Mouse (Mus musculus) thymus, postnatal 10 days (tissue): Measurements from ENCODE around the gene Nxpe2.

Experiments used
- DNase-seq, 2 experiments: peaks; one replicate each; pipeline ENCODE4 v3.0.0; 2021; ENCODE audit warnings: low spot score in 2 of 2

The Nxpe2 gene

DNA sequence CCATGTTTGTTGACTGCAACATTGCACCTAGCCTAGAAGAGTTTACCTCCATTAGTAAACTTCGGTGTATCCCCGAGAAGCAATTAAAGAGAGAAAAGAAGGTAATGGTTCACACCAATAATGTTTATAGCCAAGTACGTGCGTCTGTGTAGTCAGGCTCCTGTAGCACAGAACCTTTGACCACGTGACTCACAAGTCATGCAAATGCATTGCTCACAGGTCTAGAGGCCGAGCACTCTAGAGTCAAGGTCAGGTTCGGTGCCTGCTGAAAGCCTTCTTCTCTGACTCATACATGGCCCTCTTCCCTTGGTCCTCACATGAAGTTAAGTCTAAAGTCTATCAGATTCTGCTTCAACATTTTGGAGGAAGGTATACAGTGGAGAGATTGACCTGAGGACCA is 54.3 kb downstream of the Nxpe2 start:
- no peak for DNase-seq

- DNase-seq = no peak
These were observed 58.5 kb downstream of the Nxpe2 start for GRCm38 (mm10) chr9:48294754-48295153.

- no peak for DNase-seq
These were observed 63.0 kb downstream of the Nxpe2 start for GRCm38 (mm10) chr9:48290281-48290680.

DNA sequence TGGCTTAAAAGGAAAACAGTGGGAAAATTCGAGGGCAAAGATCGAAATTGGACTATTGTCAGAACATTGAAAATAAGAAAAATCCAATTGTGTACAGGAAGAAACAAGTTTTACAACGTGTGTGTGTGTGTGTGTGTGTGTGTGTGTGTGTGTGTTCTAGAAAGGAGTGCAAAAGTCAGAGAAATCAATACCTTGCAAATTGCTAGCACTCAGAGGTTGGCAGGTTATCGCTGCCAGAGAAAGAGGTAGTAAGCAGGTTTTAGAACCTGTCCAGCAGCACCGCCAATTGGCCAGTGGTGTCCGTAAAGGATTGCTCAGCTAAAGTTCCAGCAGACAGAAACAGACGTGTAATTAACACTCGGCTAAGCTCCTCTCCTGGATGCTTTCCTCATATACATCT is 69.0 kb downstream of the Nxpe2 start:
- no peak for DNase-seq

- DNase-seq = no peak
These were observed 76.4 kb downstream of the Nxpe2 start for GRCm38 (mm10) chr9:48276831-48277230.
